Mouse (Mus musculus) spleen, adult 2 months (tissue): ENCODE measurements around the gene Hormad2.

Source experiments
- CTCF ChIP-seq: fragments of 200-500 bp; IDR thresholded peaks from 2 replicates; pipeline ENCODE4 v1.5.1; 2011; ENCODE audit warnings: mild to moderate bottlenecking, inconsistent platforms; ENCODE audit not compliant: insufficient read depth, insufficient read length, insufficient replicate concordance; ENCODE audit errors: extremely low read depth
- POLR2A ChIP-seq: fragments of 200-500 bp; IDR thresholded peaks from 2 replicates; pipeline ENCODE4 v1.6.1; 2011; ENCODE audit warnings: low read depth, low read length, inconsistent platforms

DNA sequence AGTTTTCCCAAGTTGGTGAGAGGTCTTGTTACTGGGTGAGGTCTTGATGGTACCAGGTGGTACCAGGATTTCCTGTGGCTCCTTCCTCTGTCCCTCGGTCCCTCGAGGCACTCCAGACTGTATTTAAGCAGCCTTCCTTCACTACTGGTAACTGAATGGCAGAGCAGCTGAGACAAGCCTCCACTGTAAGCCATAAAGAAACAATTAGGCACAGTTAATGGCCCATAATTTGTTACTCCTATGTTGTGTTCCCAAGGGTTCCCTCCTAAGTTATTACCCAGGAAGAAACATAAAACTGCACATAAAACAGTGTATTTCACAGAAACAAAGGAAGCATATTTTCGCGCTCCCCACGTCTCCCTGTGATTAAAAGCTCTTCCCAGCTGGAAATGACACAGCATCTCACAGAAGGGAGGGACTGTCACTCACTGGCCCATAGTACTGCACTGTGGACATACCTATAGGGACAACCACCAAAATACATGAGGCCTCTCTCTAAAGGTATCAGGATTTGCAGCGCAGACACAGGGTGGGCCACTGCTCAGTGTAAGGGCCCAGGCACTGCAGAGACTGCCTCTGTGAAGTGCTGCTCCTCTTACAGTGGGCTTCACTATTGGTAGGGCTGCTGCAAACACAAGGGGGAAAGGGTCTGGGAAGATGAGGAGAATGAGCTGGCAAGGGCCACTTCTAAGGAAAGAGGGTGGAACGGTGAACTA, 31.7 kb upstream of the Hormad2 start:
- no peak for TF ChIP-seq POLR2A
- no peak for TF ChIP-seq CTCF
